Mouse (Mus musculus) layer of hippocampus, postnatal 14 days (tissue): Measurements from ENCODE around the gene Oaz2. TPM values are rescaled to one million over a fixed set of nuclear protein-coding genes. Genes with fewer than 3 reads are reported as not detected.

Experiments
- total RNA-seq, 2 experiments: library from RNA; stranded (reverse); gene quantifications; 2 replicates each; pipeline ENCODE4 v1.2.3; 2021

Gene Oaz2
- total RNA-seq, 2 experiments from 2014 or later, result 213 to 221 TPM

Other genes with a start within 250 kb of the Oaz2 start
- not detected for gene Slc51b, start 245.0 kb upstream of the Oaz2 start, total RNA-seq
- gene Mtfmt, start 232.2 kb upstream of the Oaz2 start, total RNA-seq, result 10 to 100 TPM; 18.4 to 18.8 TPM
- gene Spg21, start 207.1 kb upstream of the Oaz2 start, total RNA-seq, result 10 to 100 TPM; 25.4 to 27.1 TPM
- gene Ankdd1a, start 147.8 kb upstream of the Oaz2 start, total RNA-seq, result 1 to 10 TPM; 1.7 to 1.9 TPM
- gene Plekho2, start 88.0 kb upstream of the Oaz2 start, total RNA-seq, result 1 to 10 TPM; 7.5 to 9.4 TPM
- under 1 TPM; 0.67 to 0.69 TPM for gene Pif1, start 80.8 kb upstream of the Oaz2 start, total RNA-seq
- gene Rbpms2, start 38.4 kb upstream of the Oaz2 start, total RNA-seq, result 1 to 10 TPM; 2.1 to 2.3 TPM
- 10 to 100 TPM; 44.8 to 48.6 TPM for gene Zfp609, start 159.6 kb downstream of the Oaz2 start, total RNA-seq
- 1 to 10 TPM; 1.5 to 3.7 TPM for gene Pclaf, start 222.2 kb downstream of the Oaz2 start, total RNA-seq
- gene Trip4, start 240.8 kb downstream of the Oaz2 start, total RNA-seq, result 10 to 100 TPM; 39.5 to 42.6 TPM
- 10 to 100 TPM; 45.4 to 46.0 TPM for gene Csnk1g1, start 240.9 kb downstream of the Oaz2 start, total RNA-seq